Mouse (Mus musculus) embryonic facial prominence, embryonic 11.5 days (tissue): ENCODE results near the gene Prkaa1. TPM values are rescaled to one million over a fixed set of nuclear protein-coding genes. Genes with fewer than 3 reads are reported as not detected.

Experiments
- ATAC-seq: fragments of 200-750 bp; cut with Nextera tagmentation; replicated peaks from 2 replicates; pipeline ENCODE4 v1.8.0; 2017; ENCODE audit warnings: low read depth; ENCODE audit not compliant: insufficient number of reproducible peaks, low FRiP score, low TSS enrichment
- DNase-seq: peaks from one replicate; pipeline ENCODE4 v3.0.0-alpha.2; 2015; ENCODE audit warnings: low spot score
- H3K27ac ChIP-seq: fragments of 300-500 bp; sonication (generic); replicated peaks from 2 replicates; pipeline ENCODE4 v1.5.1; 2014; ENCODE audit warnings: mild to moderate bottlenecking, low read depth, low read length, control low read depth
- H3K27me3 ChIP-seq: fragments of 300-500 bp; sonication (generic); 2 replicates; pipeline ENCODE4 v1.6.1; 2014; ENCODE audit warnings: mild to moderate bottlenecking, low read length, moderate library complexity, mixed read lengths; ENCODE audit not compliant: control insufficient read depth, insufficient read depth
- H3K36me3 ChIP-seq: fragments of 300-500 bp; sonication (generic); replicated peaks from 2 replicates; pipeline ENCODE4 v1.6.1; 2014; ENCODE audit warnings: low read depth, mild to moderate bottlenecking, low read length, moderate library complexity, mixed read lengths; ENCODE audit not compliant: control insufficient read depth, insufficient read depth
- H3K4me1 ChIP-seq: fragments of 300-500 bp; sonication (generic); 2 replicates; pipeline ENCODE4 v1.6.1; 2014; ENCODE audit warnings: low read length, mixed read lengths; ENCODE audit not compliant: control insufficient read depth, insufficient read depth
- H3K4me2 ChIP-seq: fragments of 300-500 bp; sonication (generic); 2 replicates; pipeline ENCODE4 v1.6.1; 2014; ENCODE audit warnings: low read depth, mild to moderate bottlenecking, control low read depth, low read length, moderate library complexity
- H3K4me3 ChIP-seq: fragments of 300-500 bp; sonication (generic); 2 replicates; pipeline ENCODE4 v1.5.1; 2014; ENCODE audit warnings: low read depth, low read length, control low read depth
- H3K9ac ChIP-seq: fragments of 300-500 bp; sonication (generic); replicated peaks from 2 replicates; pipeline ENCODE4 v1.6.1; 2014; ENCODE audit warnings: mild to moderate bottlenecking, control low read depth, low read length
- H3K9me3 ChIP-seq: fragments of 300-500 bp; sonication (generic); replicated peaks from 2 replicates; pipeline ENCODE4 v1.6.1; 2016; ENCODE audit warnings: mild to moderate bottlenecking, low read length, inconsistent platforms, mixed read lengths; ENCODE audit not compliant: control insufficient read depth
- WGBS: fragments of 180-500 bp; shearing (Covaris S2); extraction: QIAGEN DNeasy Blood & Tissue Kit; methylation state at CpG from one replicate; pipeline ENCODE4 v1.1.7; 2014; 5-methylcytosine and 5-hydroxymethylcytosine counted together
- polyA plus RNA-seq: library from polyadenylated mRNA; unstranded; fragments of >200 nt; fragmentation: Nextera tagmentation; extraction: Ambion mirVana; gene quantifications from 2 replicates; pipeline ENCODE4 v1.2.1, GENCODE M21; 2014

Gene Prkaa1
- polyA plus RNA-seq, 1 experiment from 2014 or later = 21.9 TPM

GRCm38 (mm10) chr15:5134179-5134578 lies 9.5 kb upstream of the Prkaa1 start:
- DNase-seq (no peak), ATAC-seq (no peak)
- Histone ChIP-seq H3K27me3 (no peaks in the 10 kb centered on the region), H3K4me3 (no peak overlapping the region), H3K4me2 (no peak overlapping the region), H3K9me3 (no peaks in the 10 kb centered on the region), H3K27ac (no peak overlapping the region), H3K9ac (no peak overlapping the region), H3K36me3 (no peaks in the 10 kb centered on the region), H3K4me1 (no peaks in the 10 kb centered on the region)
- 81% methylated on average over 3 of the region's 3 CpGs for WGBS

GRCm38 (mm10) chr15:5134945-5135483 lies 8.6 kb upstream of the Prkaa1 start:
- H3K4me2 ChIP-seq = no peak overlapping the region
- WGBS = 80% methylated on average over 8 of the region's 8 CpGs

GRCm38 (mm10) chr15:5138021-5138856 lies 5.4 kb upstream of the Prkaa1 start:
- H3K36me3 ChIP-seq = no peaks in the 10 kb centered on the region
- no peak for DNase-seq
- H3K4me1 ChIP-seq = no peaks in the 10 kb centered on the region
- H3K9me3 ChIP-seq = no peaks in the 10 kb centered on the region
- ATAC-seq = no peak
- no peak overlapping the region for H3K27ac ChIP-seq
- no peak overlapping the region for H3K4me3 ChIP-seq
- no peak overlapping the region for H3K9ac ChIP-seq
- H3K27me3 ChIP-seq = no peaks in the 10 kb centered on the region
- no peak overlapping the region for H3K4me2 ChIP-seq
- WGBS = 77% methylated on average over 9 of the region's 9 CpGs

More at GRCm38 (mm10) chr15:5134945-5135483, 8.6 kb upstream of the Prkaa1 start:
- Histone ChIP-seq H3K27ac (no peak overlapping the region), H3K9ac (no peak overlapping the region), H3K36me3 (no peaks in the 10 kb centered on the region), H3K4me1 (no peaks in the 10 kb centered on the region), H3K27me3 (no peaks in the 10 kb centered on the region), H3K4me3 (no peak overlapping the region), H3K9me3 (no peaks in the 10 kb centered on the region)
- ATAC-seq (no peak), DNase-seq (no peak)

- Histone ChIP-seq H3K9ac (no peak overlapping the region), H3K9me3 (no peaks in the 10 kb centered on the region), H3K36me3 (no peaks in the 10 kb centered on the region), H3K27me3 (no peaks in the 10 kb centered on the region), H3K4me1 (no peaks in the 10 kb centered on the region), H3K4me2 (no peak overlapping the region), H3K4me3 (no peak overlapping the region), H3K27ac (no peak overlapping the region)
- DNase-seq = no peak
- no peak for ATAC-seq
- WGBS = 89% methylated on average over 2 of the region's 2 CpGs
Measured at GRCm38 (mm10) chr15:5139366-5139765, 4.3 kb upstream of the Prkaa1 start.

GRCm38 (mm10) chr15:5139863-5140262 lies 3.8 kb upstream of the Prkaa1 start:
- DNase-seq = no peak
- no peaks in the 10 kb centered on the region for H3K9me3 ChIP-seq
- no peak overlapping the region for H3K27ac ChIP-seq
- no peak overlapping the region for H3K4me2 ChIP-seq
- no peak overlapping the region for H3K9ac ChIP-seq
- no peak for ATAC-seq
- H3K36me3 ChIP-seq = no peaks in the 10 kb centered on the region
- no peaks in the 10 kb centered on the region for H3K4me1 ChIP-seq
- H3K27me3 ChIP-seq = no peaks in the 10 kb centered on the region
- H3K4me3 ChIP-seq = no peak overlapping the region
- 86% methylated on average over 7 of the region's 7 CpGs for WGBS

DNA sequence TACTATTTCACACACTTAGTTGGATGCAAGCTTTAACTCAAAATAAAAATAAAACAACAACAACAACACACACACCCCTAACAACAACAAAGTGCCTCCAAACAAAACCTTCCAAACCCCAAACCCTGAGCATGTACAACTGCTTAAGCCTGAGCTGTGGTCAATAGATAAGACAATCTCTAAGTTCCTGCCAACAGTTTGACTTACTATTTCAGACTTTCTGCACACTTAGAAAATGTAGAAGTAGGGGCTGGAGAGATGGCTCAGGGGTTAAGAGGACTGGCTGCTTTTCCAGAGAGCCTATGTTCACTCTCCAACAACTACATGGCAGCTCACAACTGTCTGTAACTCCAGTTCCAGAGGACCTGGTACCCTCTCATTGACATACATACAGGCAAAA lies 3.3 kb upstream of the Prkaa1 start:
- Histone ChIP-seq H3K36me3 (no peaks in the 10 kb centered on the region), H3K27ac (no peak overlapping the region)
- DNase-seq = no peak

DNA sequence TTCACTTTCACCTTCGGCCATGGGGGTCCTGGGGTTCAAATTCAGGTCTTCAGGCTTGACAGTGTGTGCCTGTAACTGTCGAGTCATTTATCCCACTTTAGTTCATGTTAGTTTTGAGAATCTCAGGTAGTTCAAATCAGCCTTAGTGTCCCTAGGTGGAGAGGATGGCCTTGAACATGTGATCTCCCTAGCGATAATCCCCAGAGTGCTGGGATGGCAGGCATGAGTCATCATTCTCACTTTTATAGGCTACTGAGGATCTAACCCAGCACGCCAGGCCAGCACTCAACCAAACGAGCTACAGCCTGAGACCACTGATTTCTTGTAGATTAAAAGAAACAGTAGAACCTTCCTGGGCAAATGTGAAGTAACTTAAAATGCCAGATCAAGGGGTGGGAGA lies 1.6 kb upstream of the Prkaa1 start:
- Histone ChIP-seq H3K27ac (no peak overlapping the region), H3K4me3 (no peak overlapping the region), H3K9ac (no peak overlapping the region), H3K27me3 (no peaks in the 10 kb centered on the region), H3K36me3 (no peaks in the 10 kb centered on the region), H3K4me2 (no peak overlapping the region), H3K9me3 (no peaks in the 10 kb centered on the region), H3K4me1 (no peaks in the 10 kb centered on the region)
- DNase-seq = no peak
- 63% methylated on average over 5 of the region's 5 CpGs for WGBS
- ATAC-seq = no peak

More for the DNA sequence above, 3.3 kb upstream of the Prkaa1 start:
- H3K4me1 ChIP-seq = no peaks in the 10 kb centered on the region
- H3K9ac ChIP-seq = no peak overlapping the region
- no peak overlapping the region for H3K4me2 ChIP-seq
- no peak for ATAC-seq
- no peaks in the 10 kb centered on the region for H3K27me3 ChIP-seq
- H3K4me3 ChIP-seq = no peak overlapping the region
- no peaks in the 10 kb centered on the region for H3K9me3 ChIP-seq

DNA sequence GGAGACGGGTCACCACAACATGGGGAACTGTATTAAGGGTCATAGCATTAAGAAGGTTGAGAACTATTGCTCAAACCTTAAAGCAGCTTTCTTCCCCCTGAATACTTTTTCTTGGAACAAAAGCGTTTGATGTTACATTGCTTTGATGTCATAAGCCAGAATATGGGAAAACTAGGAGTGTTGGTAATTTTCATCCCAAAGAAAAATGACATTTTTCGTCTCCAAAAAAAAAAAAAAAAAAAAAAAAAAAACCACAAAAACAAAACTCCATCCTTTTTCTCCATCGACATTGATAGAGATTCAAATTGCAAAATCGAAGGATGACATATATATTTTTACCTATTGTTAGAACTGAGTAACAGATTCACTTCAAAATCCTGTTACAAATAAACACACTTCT lies 947 bp upstream of the Prkaa1 start:
- no peaks in the 10 kb centered on the region for H3K36me3 ChIP-seq
- H3K4me2 ChIP-seq = no peak overlapping the region
- no peaks in the 10 kb centered on the region for H3K27me3 ChIP-seq
- no peak overlapping the region for H3K9ac ChIP-seq
- DNase-seq (no peak), ATAC-seq (no peak)
- WGBS = 71% methylated on average over 5 of the region's 5 CpGs
- H3K4me1 ChIP-seq = no peaks in the 10 kb centered on the region
- no peak overlapping the region for H3K4me3 ChIP-seq
- no peak overlapping the region for H3K27ac ChIP-seq
- no peaks in the 10 kb centered on the region for H3K9me3 ChIP-seq
